Mouse (Mus musculus) spleen, adult 2 months (tissue): Measurements from ENCODE around the gene Tlx1.

ENCODE experiments used
- CTCF ChIP-seq: fragments of 200-500 bp; IDR thresholded peaks from 2 replicates; pipeline ENCODE4 v1.5.1; 2011; ENCODE audit warnings: mild to moderate bottlenecking, inconsistent platforms; ENCODE audit not compliant: insufficient read depth, insufficient read length, insufficient replicate concordance; ENCODE audit errors: extremely low read depth
- POLR2A ChIP-seq: fragments of 200-500 bp; IDR thresholded peaks from 2 replicates; pipeline ENCODE4 v1.6.1; 2011; ENCODE audit warnings: low read depth, low read length, inconsistent platforms

DNA sequence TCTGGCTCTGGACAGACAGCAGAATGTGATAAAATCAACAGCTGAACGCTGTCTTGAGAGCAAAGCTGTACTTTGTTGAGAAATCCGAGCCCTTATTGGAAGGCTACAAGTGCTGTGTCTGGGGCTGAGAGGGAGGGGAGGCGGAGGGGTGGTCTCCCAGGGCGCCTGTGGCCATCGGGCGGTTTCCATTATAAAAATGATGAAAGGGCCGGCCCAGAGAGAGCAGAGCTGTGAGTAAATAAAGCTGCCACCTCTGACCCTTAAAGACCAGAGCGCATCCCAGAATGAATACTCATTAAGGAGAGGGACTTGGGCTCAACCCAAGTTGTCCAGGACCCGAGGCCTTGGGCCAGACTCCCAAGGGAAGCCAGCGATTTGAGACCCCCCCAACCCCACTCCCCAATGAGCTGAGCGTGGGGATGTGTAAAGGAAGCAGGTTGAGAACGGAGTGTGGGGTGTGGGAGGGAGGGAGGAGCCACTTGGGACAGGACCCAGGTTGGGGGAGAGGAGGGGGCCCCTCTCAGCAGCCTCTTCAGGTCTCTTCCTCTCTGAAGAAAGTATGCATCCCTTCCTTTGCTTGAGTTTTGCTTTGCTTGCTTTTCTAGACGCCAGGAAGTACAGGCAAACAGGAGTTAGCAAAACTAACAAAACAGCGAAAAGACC lies 18.4 kb upstream of the Tlx1 start:
- TF ChIP-seq CTCF = no peak
- no peak for TF ChIP-seq POLR2A
